Mouse (Mus musculus) lung, adult 2 months (tissue): ENCODE results near the gene Slc26a11. TPM values are rescaled to one million over a fixed set of nuclear protein-coding genes. Genes with fewer than 3 reads are reported as not detected.

Experiments
- DNase-seq: peaks from one replicate; pipeline ENCODE4 v3.0.0; 2022
- H3K4me1 ChIP-seq: fragments of 200-500 bp; 2 replicates; pipeline ENCODE4 v1.6.1; 2011; ENCODE audit warnings: low read length; ENCODE audit not compliant: control insufficient read depth, insufficient read depth
- H3K4me3 ChIP-seq: fragments of 200-500 bp; replicated peaks from 2 replicates; pipeline ENCODE3; 2011; ENCODE audit warnings: low read depth, mild to moderate bottlenecking, control low read depth, low read length; ENCODE audit errors: extremely low read depth
- CTCF ChIP-seq: fragments of 200-500 bp; IDR thresholded peaks from 2 replicates; pipeline ENCODE4 v1.5.1; 2011; ENCODE audit warnings: mild to moderate bottlenecking, low read length, control low read depth; ENCODE audit not compliant: insufficient read depth
- POLR2A ChIP-seq: fragments of 200-500 bp; IDR thresholded peaks from 2 replicates; pipeline ENCODE4 v1.6.1; 2011; ENCODE audit warnings: low read depth, mild to moderate bottlenecking, control low read depth, low read length, borderline replicate concordance; ENCODE audit errors: extremely low read depth
- whole genome bisulfite sequencing: fragments of 180-500 bp; shearing (Covaris S2); methylation state at CpG from one replicate; pipeline ENCODE4 v1.1.7; 2018; 5-methylcytosine and 5-hydroxymethylcytosine counted together
- polyA plus RNA-seq: library from polyadenylated mRNA; depleted of rRNA; stranded (reverse); fragments of >200 nt; gene quantifications from 2 replicates; pipeline ENCODE4 v1.2.3, GENCODE M21; 2012

Slc26a11 gene
- polyA plus RNA-seq, 1 experiment: 28.0 TPM

DNA sequence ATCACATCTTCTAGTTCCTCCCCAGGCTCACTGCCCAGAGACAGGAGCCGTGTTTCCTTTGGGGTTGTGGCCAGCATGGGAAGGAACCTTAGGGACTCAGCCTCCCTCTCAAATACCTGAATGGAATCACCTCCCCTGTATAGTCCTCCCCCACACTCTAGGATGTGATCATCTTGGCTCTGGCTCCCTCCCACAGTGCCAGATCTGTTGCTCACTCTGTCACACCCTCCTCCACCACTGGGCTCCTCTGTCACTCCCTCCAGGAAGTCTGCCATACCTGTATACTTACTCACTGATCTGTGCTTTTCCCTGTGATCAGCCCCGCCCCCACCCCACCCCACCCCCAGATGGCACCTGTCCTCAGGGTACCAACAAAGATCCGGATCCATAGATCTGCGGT, 24.8 kb upstream of the Slc26a11 start:
- 44% methylated on average over 4 of the region's 4 CpGs for WGBS

DNA sequence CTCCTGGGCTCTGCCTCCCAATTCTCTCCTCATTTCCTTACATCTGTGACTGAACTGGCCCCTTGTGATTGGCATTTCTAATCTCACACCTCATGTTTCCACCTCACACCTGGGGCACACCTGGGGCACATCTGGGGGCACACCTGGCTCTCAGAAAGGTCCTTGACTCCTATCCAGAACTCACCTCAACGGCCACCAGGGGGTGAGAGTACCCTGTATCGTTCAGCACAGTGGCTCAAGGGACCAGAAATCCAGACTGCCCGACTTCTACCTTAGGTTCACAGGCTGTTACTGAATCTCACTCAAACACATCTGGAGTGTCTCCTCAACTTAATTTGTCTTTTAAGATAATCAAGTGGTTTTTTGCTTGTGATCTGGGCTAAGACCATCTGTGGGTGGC, 23.4 kb upstream of the Slc26a11 start:
- no peaks in the 10 kb centered on the region for H3K4me1 ChIP-seq
- DNase-seq: no peak
- H3K4me3 ChIP-seq: no peak overlapping the region
- TF ChIP-seq POLR2A (no peak), CTCF (no peak)
- 38% methylated on average over 3 of the region's 3 CpGs for WGBS

More for the DNA sequence above, 24.8 kb upstream of the Slc26a11 start:
- Histone ChIP-seq H3K4me3 (no peak overlapping the region), H3K4me1 (no peaks in the 10 kb centered on the region)
- DNase-seq: no peak
- TF ChIP-seq CTCF: no peak
- TF ChIP-seq POLR2A: no peak

DNA sequence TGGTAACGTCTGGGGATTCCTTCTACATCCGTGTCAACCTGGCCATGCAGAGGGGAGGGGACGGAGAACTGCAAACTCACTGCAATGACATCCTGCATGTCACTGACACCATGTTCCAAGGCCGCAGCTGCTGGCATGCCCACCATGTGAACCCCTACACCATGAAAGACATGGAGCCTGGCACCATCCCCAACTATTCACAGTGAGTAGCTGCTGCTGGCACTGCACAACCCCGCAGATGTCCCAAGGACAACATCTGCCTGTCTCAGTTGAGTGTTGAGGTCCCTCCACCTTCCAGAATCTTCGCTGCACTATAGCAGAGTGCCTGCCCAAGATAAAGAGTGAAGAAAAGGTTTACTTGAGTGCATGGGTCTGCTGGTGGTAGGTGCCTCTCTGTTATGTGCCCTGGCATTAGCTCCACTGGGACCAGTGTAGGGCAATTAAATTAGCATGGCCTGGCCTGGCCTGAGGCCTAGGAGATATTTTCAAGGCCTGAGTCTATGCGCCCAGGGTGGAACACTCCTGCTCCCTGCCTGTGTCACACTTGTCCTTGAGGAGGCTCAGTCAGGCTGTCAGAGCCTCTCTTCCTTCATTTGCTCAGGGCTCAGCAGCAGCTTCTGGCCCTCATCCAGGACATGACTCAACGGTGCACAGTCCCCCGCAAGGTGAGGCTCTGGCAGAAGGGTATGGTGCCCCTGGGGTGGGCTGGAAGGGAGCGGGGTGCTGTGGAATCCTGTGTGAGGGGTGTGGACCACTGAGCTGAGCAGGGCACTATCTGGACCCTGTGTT, 16.9 kb upstream of the Slc26a11 start:
- no peak for DNase-seq
- WGBS: 75% methylated on average over 10 of the region's 10 CpGs
- TF ChIP-seq POLR2A (no peak), CTCF (no peak)
- Histone ChIP-seq H3K4me1 (no peaks in the 10 kb centered on the region), H3K4me3 (no peak overlapping the region)

DNA sequence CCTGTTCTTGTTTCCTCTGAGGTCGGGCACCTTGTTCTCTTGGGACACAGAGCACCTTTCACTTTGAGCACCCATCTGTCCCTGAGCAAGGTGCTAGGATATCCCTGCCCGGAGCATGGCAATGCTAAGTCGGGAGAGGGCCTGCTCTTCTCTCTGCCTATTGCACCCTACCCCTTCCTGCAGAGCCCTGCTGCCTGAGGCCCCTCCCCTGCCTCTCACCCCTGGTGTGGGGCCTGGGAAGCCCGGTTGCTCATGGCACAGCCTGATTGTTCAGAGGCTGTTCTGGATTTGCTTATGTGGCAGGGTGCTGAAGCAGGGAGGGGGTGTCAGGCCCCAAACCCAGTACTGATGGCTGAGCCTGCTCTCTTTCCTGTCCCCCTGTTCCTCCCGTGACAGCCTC, 16.2 kb upstream of the Slc26a11 start:
- H3K4me3 ChIP-seq: no peak overlapping the region
- TF ChIP-seq CTCF (no peak), POLR2A (no peak)
- WGBS: 49% methylated on average over 5 of the region's 5 CpGs
- DNase-seq: no peak
- no peaks in the 10 kb centered on the region for H3K4me1 ChIP-seq

DNA sequence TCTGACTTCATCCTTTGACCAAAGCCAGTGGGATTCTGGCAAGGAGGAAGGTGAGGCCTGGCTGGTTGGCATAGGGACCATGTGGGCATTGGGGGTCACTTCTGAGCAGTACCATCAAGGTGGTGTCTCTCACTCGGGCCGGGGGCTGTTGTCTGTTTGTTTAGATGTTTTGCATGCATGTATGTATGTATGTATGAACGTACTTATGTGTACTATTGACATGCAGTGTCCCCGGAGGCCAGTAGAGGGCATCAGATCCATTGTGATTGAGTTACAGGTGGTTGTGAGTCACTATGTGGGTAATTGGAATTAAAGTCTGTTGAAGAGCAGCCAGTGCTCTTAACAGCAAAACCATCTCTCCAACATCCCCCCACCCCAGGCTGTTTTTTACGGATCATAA, 15.7 kb upstream of the Slc26a11 start:
- H3K4me3 ChIP-seq: no peak overlapping the region
- TF ChIP-seq CTCF: peak; percentile 54; the same call in 1 of the 2 replicates
- TF ChIP-seq POLR2A: no peak
- DNase-seq: peak; percentile 72
- 3% methylated on average over 5 of the region's 5 CpGs for WGBS
- H3K4me1 ChIP-seq: no peaks in the 10 kb centered on the region

DNA sequence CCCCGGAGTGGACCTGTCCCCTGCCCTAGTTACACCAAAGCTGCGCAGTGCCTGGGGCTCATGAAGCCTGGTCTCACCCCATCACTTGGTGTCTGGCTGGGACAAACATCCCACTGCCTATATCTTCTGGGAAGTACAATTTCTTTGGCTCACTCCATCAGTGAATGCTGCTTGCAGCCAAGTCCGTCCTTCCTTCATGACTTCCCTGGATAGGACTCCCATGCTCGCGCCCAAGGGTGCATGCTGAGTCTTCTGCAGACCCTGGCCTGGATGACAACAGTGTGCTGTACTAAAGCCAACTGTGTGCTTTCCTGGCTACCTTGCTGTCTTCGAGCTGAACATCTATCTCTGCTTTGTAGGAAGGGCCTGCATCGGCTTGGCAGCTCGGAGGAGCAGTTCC, 11.2 kb upstream of the Slc26a11 start:
- DNase-seq: no peak
- WGBS: 77% methylated on average over 8 of the region's 8 CpGs
- no peaks in the 10 kb centered on the region for H3K4me1 ChIP-seq
- H3K4me3 ChIP-seq: no peak overlapping the region
- TF ChIP-seq CTCF: no peak
- TF ChIP-seq POLR2A: no peak

DNA sequence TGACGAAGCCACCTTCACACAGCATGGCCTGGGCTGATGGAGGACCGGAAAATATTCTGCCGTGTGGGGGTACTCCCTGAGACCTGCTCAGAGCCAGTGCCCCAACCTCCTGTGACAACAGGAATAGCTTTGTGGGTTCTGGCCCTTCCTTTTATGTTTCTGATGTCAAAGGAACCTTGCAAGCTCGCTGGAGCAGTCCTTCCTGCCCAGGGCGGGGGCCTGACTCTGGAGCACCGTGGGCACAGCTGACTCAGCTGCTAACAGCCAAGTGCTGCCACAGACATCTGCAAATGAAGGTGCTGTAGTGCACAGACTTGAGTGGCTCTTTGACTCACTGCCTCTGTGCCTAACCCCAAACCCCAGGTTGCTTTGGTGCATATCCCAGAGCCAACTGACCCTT, 10.5 kb upstream of the Slc26a11 start:
- no peak for DNase-seq
- H3K4me3 ChIP-seq: no peak overlapping the region
- no peaks in the 10 kb centered on the region for H3K4me1 ChIP-seq
- 57% methylated on average over 6 of the region's 6 CpGs for WGBS
- no peak for TF ChIP-seq CTCF

DNA sequence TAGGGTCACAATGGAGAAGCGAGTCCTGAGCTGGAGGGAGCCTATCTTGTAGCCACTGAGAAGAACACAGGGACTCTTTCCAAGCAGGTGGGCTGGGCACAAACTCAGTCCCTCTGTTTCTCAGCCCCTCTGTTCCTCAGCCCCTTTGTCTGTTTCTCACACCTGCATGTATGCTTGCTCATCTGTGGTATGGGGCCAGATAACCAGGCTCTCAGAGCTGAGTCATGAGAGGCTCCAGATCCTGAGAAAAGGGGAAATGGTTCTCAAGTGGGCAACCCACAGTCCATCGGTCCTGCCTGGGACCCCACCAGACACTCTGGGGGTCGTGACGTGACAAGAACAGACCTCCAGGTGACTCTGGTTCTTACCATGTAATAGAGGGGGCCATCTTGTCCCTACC, 8.2 kb upstream of the Slc26a11 start:
- 89% methylated on average over 4 of the region's 4 CpGs for WGBS
- no peak for DNase-seq
- H3K4me3 ChIP-seq: no peak overlapping the region
- no peaks in the 10 kb centered on the region for H3K4me1 ChIP-seq
- TF ChIP-seq CTCF (no peak), POLR2A (no peak)

DNA sequence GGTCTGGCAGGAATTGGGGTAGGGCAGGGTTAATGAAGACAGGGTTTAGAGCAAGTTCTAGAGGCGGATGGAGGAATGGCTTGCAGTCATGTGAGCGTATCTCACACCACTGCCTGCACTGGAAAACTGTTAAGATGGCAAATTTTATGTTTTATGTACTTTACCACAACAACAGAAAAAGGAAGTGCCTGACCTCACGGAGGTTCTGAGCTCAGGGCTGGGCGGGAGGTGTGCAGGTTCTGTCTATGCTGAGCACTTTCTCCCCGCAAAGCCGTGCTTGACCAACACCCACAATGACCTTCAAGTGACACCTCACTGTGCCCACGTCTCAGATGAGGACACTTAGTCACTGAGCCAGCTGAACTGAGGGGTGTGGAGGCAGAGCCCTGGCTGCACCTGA, 3.2 kb upstream of the Slc26a11 start:
- no peak overlapping the region for H3K4me3 ChIP-seq
- 74% methylated on average over 7 of the region's 7 CpGs for WGBS
- peaks cover 11% of the 10 kb centered on the region for H3K4me1 ChIP-seq
- TF ChIP-seq POLR2A (no peak), CTCF (no peak)
- no peak for DNase-seq

DNA sequence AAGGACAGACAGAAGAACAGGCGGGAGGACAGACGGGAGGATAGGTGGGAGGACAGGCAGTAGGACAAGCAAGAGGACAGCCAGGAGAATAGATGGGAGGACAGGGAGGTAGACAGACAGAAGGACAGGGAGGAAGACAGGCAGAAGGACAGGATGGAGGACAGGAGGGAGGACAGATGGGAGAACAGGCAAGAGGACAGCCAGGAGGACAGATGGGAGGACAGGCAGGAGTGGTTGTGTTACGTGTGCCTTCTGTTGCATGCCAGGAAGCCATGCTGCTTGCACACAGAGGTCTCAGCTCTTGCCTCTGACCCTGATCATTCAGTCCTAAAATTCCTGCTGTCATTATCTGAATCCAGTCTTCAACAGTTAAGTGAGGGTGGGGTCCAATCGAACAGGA, 1.4 kb upstream of the Slc26a11 start:
- Histone ChIP-seq H3K4me1 (peaks cover 11% of the 10 kb centered on the region), H3K4me3 (no peak overlapping the region)
- no peak for TF ChIP-seq CTCF
- no peak for DNase-seq
- WGBS: 72% methylated on average over 4 of the region's 4 CpGs

DNA sequence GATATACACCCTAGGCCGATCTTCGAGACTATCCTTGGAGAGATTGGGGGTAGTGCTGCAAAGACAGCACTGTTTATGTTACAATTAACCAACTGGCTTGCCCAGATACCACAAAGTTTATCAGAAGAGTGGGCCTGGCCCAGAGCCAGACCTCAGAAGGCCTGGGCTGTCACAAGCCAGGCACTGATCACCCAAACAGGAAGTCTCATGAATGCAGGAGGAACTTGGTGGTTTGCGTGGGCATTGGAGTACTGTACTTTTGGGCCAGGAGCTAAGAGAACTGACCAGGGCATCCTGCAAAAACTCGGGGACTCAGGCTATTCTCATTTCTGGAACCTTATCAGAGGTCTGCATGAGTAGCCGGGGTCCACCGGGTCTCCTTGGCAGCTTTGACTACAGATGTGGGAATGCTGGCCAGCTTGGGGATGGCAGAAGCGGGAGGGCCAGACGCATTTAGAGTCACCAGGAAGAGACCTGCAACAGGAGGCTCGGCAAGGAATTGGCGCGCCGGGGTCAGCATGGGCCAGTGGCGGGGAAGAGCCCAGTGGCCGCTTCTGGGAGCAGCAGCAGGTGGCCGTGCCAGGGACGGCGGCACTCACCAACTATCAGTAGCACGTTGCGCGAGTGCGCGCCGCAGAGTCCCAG, 437 bp upstream of the Slc26a11 start:
- WGBS: under 1% methylated on average over 23 of the region's 23 CpGs
- peak; percentile 60 for DNase-seq
- H3K4me1 ChIP-seq: peaks cover 11% of the 10 kb centered on the region
- peak overlapping the region; percentile 92 for H3K4me3 ChIP-seq
- TF ChIP-seq CTCF (no peak), POLR2A (no peak)
